Mouse (Mus musculus) liver, postnatal 0 days (tissue): Measurements from ENCODE around the gene Ppara. TPM values are rescaled to one million over a fixed set of nuclear protein-coding genes. Genes with fewer than 3 reads are reported as not detected.

Source experiments
- ATAC-seq: fragments of 200-750 bp; cut with Nextera tagmentation; 2 replicates; pipeline ENCODE4 v1.8.0; 2017; ENCODE audit warnings: mild to moderate bottlenecking, moderate library complexity
- DNase-seq: peaks from one replicate; pipeline ENCODE4 v3.0.0-alpha.2; 2016
- H3K27ac ChIP-seq: fragments of 300-500 bp; sonication (generic); 2 replicates; pipeline ENCODE4 v1.5.1; 2014; ENCODE audit warnings: antibody characterized with exemption, moderate library complexity, mild to moderate bottlenecking, low read depth
- H3K27me3 ChIP-seq: fragments of 300-500 bp; sonication (generic); 2 replicates; pipeline ENCODE4 v1.6.1; 2014; ENCODE audit warnings: low read length, control low read depth, mixed read lengths; ENCODE audit not compliant: insufficient read depth
- H3K36me3 ChIP-seq: fragments of 300-500 bp; sonication (generic); replicated peaks from 2 replicates; pipeline ENCODE4 v1.6.1; 2014; ENCODE audit warnings: mild to moderate bottlenecking, control low read depth, low read length, moderate library complexity, mixed read lengths; ENCODE audit not compliant: insufficient read depth
- H3K4me1 ChIP-seq: fragments of 300-500 bp; sonication (generic); 2 replicates; pipeline ENCODE4 v1.6.1; 2014; ENCODE audit warnings: antibody characterized with exemption, mild to moderate bottlenecking, control low read depth; ENCODE audit not compliant: insufficient read depth
- H3K4me2 ChIP-seq: fragments of 300-500 bp; sonication (generic); 2 replicates; pipeline ENCODE4 v1.6.1; 2014; ENCODE audit warnings: low read depth, mild to moderate bottlenecking, low read length, moderate library complexity, mixed read lengths
- H3K4me3 ChIP-seq: fragments of 300-500 bp; sonication (generic); 2 replicates; pipeline ENCODE4 v1.5.1; 2014; ENCODE audit warnings: low read depth, low read length
- H3K9ac ChIP-seq: fragments of 300-500 bp; sonication (generic); replicated peaks from 2 replicates; pipeline ENCODE4 v1.6.1; 2014; ENCODE audit warnings: mild to moderate bottlenecking, moderate library complexity
- H3K9me3 ChIP-seq: fragments of 300-500 bp; sonication (generic); 2 replicates; pipeline ENCODE4 v1.6.1; 2016; ENCODE audit warnings: mild to moderate bottlenecking, control low read depth, low read length, mixed read lengths
- CTCF ChIP-seq: sonication (generic); IDR thresholded peaks from 2 replicates; pipeline ENCODE4 v1.5.1; 2016; ENCODE audit warnings: antibody characterized with exemption, low read depth
- EP300 ChIP-seq: IDR thresholded peaks from 2 replicates; pipeline ENCODE4 v1.6.1; 2016; ENCODE audit warnings: antibody characterized with exemption, low read depth, mild to moderate bottlenecking
- WGBS: fragments of 180-500 bp; shearing (Covaris S2); extraction: QIAGEN DNeasy Blood & Tissue Kit; methylation state at CpG from one replicate; pipeline ENCODE4 v1.1.7; 2014; ENCODE audit not compliant: insufficient replicate concordance; 5-methylcytosine and 5-hydroxymethylcytosine counted together
- polyA plus RNA-seq: library from polyadenylated mRNA; unstranded; fragments of >200 nt; fragmentation: Nextera tagmentation; extraction: Ambion mirVana; gene quantifications from 2 replicates; pipeline ENCODE4 v1.2.1, GENCODE M21; 2015

Gene Ppara
- polyA plus RNA-seq, 1 experiment from 2014 or later, result 185 TPM

DNA sequence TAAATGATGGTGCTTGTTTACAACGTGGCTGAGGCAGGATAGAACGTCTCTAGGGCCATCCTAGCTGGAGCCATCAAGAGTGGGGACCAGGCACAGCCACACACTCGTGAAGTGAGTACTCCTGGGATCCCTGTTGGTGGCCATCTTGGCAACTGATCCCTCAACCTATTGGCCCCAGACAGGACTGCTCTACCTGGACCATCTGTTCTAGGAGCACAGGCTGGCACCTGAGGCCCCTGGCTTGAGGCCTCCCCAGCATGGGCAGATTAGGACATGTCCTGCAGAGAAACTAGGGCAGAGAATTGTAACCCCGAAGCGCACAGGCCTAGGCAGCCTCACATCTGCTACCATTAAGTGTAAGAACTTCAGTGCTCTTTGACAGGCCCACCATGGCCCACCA, 35.3 kb upstream of the Ppara start:
- H3K9ac ChIP-seq, result no peak overlapping the region
- DNase-seq (no peak), ATAC-seq (no peak)
- TF ChIP-seq EP300 (no peak), CTCF (no peak)
- no peak overlapping the region for H3K4me2 ChIP-seq
- no peak overlapping the region for H3K27ac ChIP-seq
- no peak overlapping the region for H3K4me3 ChIP-seq
- 81% methylated on average over 5 of the region's 5 CpGs for WGBS
- H3K4me1 ChIP-seq, result no peaks in the 10 kb centered on the region
- peaks cover 3% of the 10 kb centered on the region; the same call in 1 of the 2 replicates for H3K36me3 ChIP-seq
- no peaks in the 10 kb centered on the region for H3K27me3 ChIP-seq
- H3K9me3 ChIP-seq, result no peaks in the 10 kb centered on the region

DNA sequence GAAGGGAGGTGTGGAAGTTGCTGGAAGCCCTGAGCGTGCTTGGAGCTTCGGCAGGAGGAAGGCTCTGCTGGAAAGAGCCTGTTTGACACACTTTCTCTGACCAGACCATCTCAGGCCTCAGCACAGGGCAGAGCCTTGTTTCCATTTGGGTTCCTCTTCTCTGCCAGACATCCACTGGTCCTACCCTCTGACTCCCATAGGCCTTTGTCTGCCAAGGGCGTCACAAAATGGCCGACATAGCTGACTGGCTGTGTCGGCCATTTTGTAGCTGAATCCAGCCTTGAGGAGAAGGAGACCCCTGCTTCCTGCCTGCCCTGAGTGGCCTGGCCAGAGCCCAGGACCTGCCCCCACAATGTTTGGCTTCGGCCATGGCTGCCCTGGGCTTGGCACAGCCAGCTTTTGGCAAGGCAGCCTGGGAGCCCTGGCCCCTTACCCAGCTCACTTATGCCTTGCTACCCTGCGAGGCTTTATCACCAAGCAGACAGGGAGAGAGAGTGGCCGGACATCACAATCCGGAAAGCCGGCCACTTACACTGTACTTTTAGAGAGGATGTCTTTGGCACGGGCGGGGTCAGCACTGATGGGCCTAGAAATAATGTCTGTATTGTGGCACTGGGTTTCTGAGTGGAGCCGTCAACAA, 34.8 kb upstream of the Ppara start:
- Histone ChIP-seq H3K36me3 (0 out of 2 replicates have a peak, but pooled peaks cover 3% of the 10 kb centered on the region), H3K4me1 (no peaks in the 10 kb centered on the region; the same call in 1 of the 2 replicates), H3K4me2 (no peak overlapping the region), H3K9me3 (no peaks in the 10 kb centered on the region), H3K27ac (no peak overlapping the region), H3K27me3 (no peaks in the 10 kb centered on the region), H3K9ac (no peak overlapping the region), H3K4me3 (no peak overlapping the region)
- DNase-seq (no peak), ATAC-seq (no peak)
- WGBS, result 90% methylated on average over 13 of the region's 13 CpGs
- TF ChIP-seq CTCF (no peak), EP300 (no peak)

GRCm38 (mm10) chr15:85700716-85701115, 34.1 kb upstream of the Ppara start:
- Histone ChIP-seq H3K27me3 (no peaks in the 10 kb centered on the region), H3K9ac (no peak overlapping the region), H3K4me2 (no peak overlapping the region), H3K27ac (no peak overlapping the region), H3K4me1 (peaks cover 6% of the 10 kb centered on the region), H3K4me3 (no peak overlapping the region), H3K36me3 (0 out of 2 replicates have a peak, but pooled peaks cover 3% of the 10 kb centered on the region), H3K9me3 (no peaks in the 10 kb centered on the region)
- TF ChIP-seq CTCF (no peak), EP300 (no peak)
- ATAC-seq (no peak), DNase-seq (no peak)
- 88% methylated on average over 9 of the region's 9 CpGs for WGBS

GRCm38 (mm10) chr15:85701128-85701930, 33.5 kb upstream of the Ppara start:
- Histone ChIP-seq H3K4me2 (no peak overlapping the region), H3K9ac (no peak overlapping the region), H3K4me3 (no peak overlapping the region), H3K36me3 (0 out of 2 replicates have a peak, but pooled peaks cover 3% of the 10 kb centered on the region), H3K27ac (no peak overlapping the region), H3K9me3 (no peaks in the 10 kb centered on the region), H3K27me3 (no peaks in the 10 kb centered on the region), H3K4me1 (peaks cover 9% of the 10 kb centered on the region)
- DNase-seq, result no peak
- no peak for ATAC-seq
- WGBS, result 66% methylated on average over 10 of the region's 10 CpGs
- no peak for TF ChIP-seq CTCF
- TF ChIP-seq EP300, result no peak

DNA sequence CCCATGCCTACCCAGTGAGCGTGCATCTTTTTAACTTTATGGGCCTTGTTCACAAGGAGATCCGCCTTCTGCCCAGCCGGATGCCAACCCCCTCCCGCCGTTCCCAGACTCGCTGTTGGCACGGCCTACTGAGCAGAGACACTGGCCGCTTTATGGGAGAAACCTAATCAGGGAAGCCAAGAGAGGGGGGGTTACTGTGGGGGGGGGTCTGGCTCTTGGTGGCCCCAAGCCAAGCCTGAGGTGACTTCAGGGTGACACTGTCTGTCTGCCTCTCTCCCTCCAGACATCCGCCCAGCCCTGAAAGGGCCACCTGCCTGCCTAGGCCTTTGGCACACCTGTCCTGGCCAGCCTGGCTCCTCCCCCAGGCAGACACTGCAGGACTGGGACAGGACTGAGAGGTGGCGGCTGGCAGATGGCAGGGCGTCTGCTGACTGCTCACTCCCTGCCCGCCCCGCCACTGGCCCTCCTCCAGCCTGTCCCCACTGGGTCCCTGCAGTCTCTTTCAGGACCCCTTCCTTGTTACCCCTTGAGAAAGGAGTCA, 32.3 kb upstream of the Ppara start:
- no peaks in the 10 kb centered on the region for H3K27me3 ChIP-seq
- TF ChIP-seq EP300, result no peak
- no peak overlapping the region for H3K4me3 ChIP-seq
- WGBS, result 83% methylated on average over 13 of the region's 13 CpGs
- DNase-seq (no peak), ATAC-seq (no peak)
- H3K9ac ChIP-seq, result no peak overlapping the region
- H3K27ac ChIP-seq, result no peak overlapping the region
- H3K9me3 ChIP-seq, result no peaks in the 10 kb centered on the region
- H3K36me3 ChIP-seq, result 0 out of 2 replicates have a peak, but pooled peaks cover 3% of the 10 kb centered on the region
- peaks cover 9% of the 10 kb centered on the region for H3K4me1 ChIP-seq
- no peak overlapping the region for H3K4me2 ChIP-seq

DNA sequence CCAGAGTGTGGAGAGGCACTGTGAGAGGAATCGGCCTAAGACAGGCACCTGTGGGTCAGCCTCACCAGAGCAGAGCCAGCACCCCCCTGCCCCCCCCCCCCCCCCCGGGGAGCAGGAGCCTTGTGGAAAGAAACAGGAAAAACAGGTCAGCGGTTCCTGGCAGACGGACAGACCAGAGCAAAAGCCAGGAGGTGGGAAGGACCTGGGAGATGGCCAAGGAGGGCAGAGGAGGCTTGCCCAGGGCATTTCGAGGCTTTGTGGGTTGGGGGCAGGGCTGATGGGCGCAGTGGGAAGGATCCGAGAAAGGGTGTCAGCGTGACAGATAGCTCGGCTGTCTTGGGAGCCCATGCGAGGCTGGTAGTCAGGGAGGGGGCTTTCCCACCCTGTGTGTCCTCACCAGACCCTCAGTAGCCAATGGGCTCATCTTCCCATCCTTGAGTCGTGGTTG, 31.6 kb upstream of the Ppara start:
- no peaks in the 10 kb centered on the region for H3K9me3 ChIP-seq
- no peak overlapping the region for H3K4me3 ChIP-seq
- no peak overlapping the region for H3K27ac ChIP-seq
- H3K27me3 ChIP-seq, result no peaks in the 10 kb centered on the region
- ATAC-seq (no peak), DNase-seq (no peak)
- H3K4me2 ChIP-seq, result no peak overlapping the region
- H3K36me3 ChIP-seq, result 0 out of 2 replicates have a peak, but pooled peaks cover 3% of the 10 kb centered on the region
- peaks cover 9% of the 10 kb centered on the region for H3K4me1 ChIP-seq
- TF ChIP-seq EP300 (no peak), CTCF (no peak)
- 79% methylated on average over 10 of the region's 11 CpGs for whole genome bisulfite sequencing
- H3K9ac ChIP-seq, result no peak overlapping the region
